Mouse (Mus musculus): Measurements from ENCODE around the gene Ly6g6e.
A peak's percentile ranks its signal among the peaks of the same experiment; 100 is the strongest.
"Not testable (repeated sequence)": the region's sequence is repeated elsewhere in the genome, so short reads cannot be mapped to it uniquely, and the experiment has no call there.

Gene Ly6g6e

GRCm38 (mm10) chr17:35076507-35077176 is at the start of gene Ly6g6e:
TSS of gene Ly6g6e (plus strand) at chr17:35076902.
- no peak for DNase-seq (ENCODE audit: low spot score in 2 of 2)

GRCm38 (mm10) chr17:35027277-35028068 is 49.2 kb upstream of the Ly6g6e start, which contains the start of gene Sapcd1:
TSS of gene Sapcd1 (minus strand) at chr17:35028016.
- DNase-seq (ENCODE audit: low spot score in 2 of 2) = no peak

- no peak for DNase-seq (ENCODE audit: low spot score in 2 of 2)
Observed at GRCm38 (mm10) chr17:35028315-35028714, 48.4 kb upstream of the Ly6g6e start.

GRCm38 (mm10) chr17:35029691-35030532 is 46.8 kb upstream of the Ly6g6e start:
- DNase-seq (ENCODE audit: low spot score in 2 of 2) = no peak

DNA sequence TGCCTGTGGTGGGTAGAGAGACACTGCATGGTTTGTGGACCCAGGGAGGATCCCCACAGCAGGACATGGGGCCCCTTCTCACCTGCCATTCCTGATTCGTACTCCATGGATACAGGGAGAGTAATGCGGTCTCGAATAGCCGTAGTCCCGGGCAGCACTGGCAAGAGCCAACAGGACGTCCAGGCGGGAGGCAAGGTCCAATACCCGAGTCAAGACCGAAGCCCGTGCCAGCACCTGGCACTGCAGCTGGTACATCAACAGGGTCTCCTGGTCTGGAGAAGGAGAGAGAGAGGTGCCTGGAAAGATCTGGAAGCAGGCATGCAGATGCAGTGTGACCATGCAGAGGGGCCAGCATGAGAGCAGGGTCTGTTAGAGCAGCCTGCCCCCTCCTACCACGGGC is 45.4 kb upstream of the Ly6g6e start:
- DNase-seq (ENCODE audit: low spot score in 2 of 2) = no peak

- DNase-seq (ENCODE audit: low spot score in 2 of 2) = no peak
Observed at GRCm38 (mm10) chr17:35031880-35032279, 44.8 kb upstream of the Ly6g6e start.

GRCm38 (mm10) chr17:35032323-35032870 is 44.3 kb upstream of the Ly6g6e start:
- no peak for DNase-seq (ENCODE audit: low spot score in 2 of 2)

DNA sequence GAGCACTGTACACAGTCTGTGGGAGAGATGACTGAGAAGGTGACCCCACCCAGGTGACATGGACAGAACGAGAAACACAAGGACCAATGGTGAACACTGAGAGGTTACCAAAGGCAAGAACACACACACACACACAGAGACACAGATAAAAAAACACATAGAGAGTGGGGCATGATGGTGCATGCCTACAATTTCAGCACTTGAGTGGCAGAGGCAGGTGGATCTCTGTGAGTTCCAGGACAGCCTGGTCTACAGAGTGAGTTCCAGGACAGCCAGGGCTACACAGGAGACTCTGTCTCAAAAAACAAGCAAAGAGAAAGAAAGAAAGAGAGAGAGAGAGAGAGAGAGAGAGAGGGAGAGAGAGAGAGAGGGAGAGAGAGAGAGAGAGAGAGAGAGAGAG is 43.0 kb upstream of the Ly6g6e start:
- not testable (repeated sequence) for DNase-seq (ENCODE audit: low spot score in 2 of 2)

- DNase-seq (ENCODE audit: low spot score in 2 of 2) = no peak
Observed at GRCm38 (mm10) chr17:35034896-35035295, 41.8 kb upstream of the Ly6g6e start.

- no peak for DNase-seq (ENCODE audit: low spot score in 2 of 2)
Observed at GRCm38 (mm10) chr17:35039121-35039873, 37.4 kb upstream of the Ly6g6e start.

GRCm38 (mm10) chr17:35043794-35044193 is 32.9 kb upstream of the Ly6g6e start:
- no peak for DNase-seq (ENCODE audit: low spot score in 2 of 2)

GRCm38 (mm10) chr17:35044904-35045806 is 31.5 kb upstream of the Ly6g6e start:
- no peak for DNase-seq (ENCODE audit: low spot score in 2 of 2)

DNA sequence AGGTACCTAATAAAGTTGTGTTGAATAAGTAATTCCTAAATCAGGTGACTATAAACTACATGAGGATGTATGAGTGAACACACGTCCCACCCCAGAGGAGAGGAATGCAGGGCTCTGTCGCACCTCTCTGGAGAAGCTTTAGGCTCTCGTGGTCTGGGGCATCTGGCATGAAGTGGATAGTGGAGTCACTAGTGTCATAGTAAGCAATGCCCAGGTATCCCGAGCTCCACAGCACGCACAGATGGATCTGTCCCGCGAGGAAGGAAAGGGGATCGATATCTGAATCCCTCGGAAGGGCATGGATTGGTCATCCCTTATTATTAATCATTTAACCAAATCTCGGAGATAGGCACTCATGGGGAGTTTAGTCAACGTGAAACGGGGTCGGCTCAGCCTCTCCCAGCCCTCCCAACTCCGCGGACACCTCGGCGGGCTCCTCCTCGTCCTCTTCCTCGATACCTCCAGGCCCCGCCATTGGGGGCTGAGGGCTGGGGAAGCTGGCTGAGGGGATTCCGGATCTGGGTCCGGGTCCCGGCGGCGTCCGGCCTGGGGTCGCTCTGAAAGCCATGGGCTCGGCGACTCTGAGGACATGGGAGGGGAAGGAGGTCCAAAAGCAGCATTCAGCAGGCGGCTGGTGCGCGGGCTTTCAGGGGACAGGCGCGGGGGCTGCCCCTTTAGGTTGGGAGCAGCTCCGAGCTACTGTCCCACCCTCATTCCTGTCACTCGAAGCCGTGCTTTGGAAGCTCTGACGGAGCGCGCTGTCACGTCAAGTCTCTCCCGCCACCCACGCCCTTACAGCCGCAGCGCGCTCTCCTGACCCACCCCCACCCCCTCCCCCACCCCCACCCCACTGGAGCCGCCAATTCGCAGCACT is 30.7 kb upstream of the Ly6g6e start:
- no peak for DNase-seq (ENCODE audit: low spot score in 2 of 2)

- peak; percentile 97 to 98 for DNase-seq (ENCODE audit: low spot score in 2 of 2)
Observed at GRCm38 (mm10) chr17:35046681-35047455, 29.8 kb upstream of the Ly6g6e start, which contains the start of gene Msh5. TSS of gene Msh5 (minus strand) at chr17:35046745.

GRCm38 (mm10) chr17:35047688-35048087 is 29.0 kb upstream of the Ly6g6e start:
- DNase-seq (ENCODE audit: low spot score in 2 of 2) = no peak

- DNase-seq (ENCODE audit: low spot score in 2 of 2) = no peak
Observed at GRCm38 (mm10) chr17:35048149-35048931, 28.4 kb upstream of the Ly6g6e start.

DNA sequence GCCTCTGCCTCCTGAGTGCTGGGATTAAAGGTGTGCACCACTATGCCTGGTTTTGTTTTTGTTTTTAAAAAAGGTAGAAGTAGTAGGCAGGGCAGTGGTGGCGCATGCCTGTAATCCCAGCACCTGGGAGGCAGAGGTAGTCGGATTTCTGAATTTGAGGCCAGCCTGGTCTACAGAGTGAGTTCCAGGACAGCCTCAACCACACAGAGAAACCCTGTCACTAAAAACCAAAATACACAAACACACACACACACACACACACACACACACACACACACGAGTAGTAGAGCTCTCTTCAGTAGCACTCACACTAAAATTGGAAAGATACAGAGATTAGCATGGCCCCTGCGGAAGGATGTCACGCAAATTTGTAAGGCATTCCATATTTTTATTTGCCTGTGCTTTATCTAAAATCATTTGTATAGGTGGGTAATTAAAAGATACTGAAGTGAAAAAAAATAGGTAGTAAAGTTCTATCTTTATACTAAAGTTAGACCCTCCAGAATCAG is 27.7 kb upstream of the Ly6g6e start:
- no peak for DNase-seq (ENCODE audit: low spot score in 2 of 2)
